Mouse (Mus musculus): ENCODE results near the gene Mlec. TPM values are rescaled to one million over a fixed set of nuclear protein-coding genes. Genes with fewer than 3 reads are reported as not detected.
A peak's percentile ranks its signal among the peaks of the same experiment; 100 is the strongest.
"Not testable (repeated sequence)": the region's sequence is repeated elsewhere in the genome, so short reads cannot be mapped to it uniquely, and the experiment has no call there.

The Mlec gene
- polyA plus RNA-seq, 1 experiment from 2014 or later, result 78.1 TPM

GRCm38 (mm10) chr5:115156933-115157589 is 918 bp downstream of the Mlec start:
- Histone ChIP-seq H3K4me2 (replicated peaks) (peak overlapping the region; percentile 88), H3K4me1 (peaks cover 67% of the 10 kb centered on the region), H3K36me3 (peaks cover 10% of the 10 kb centered on the region), H3K9me3 (no peaks in the 10 kb centered on the region), H3K27ac (peak overlapping the region; percentile 92), H3K4me3 (peak overlapping the region; percentile 98), H3K27me3 (no peaks in the 10 kb centered on the region), H3K9ac (peak overlapping the region; percentile 98)
- WGBS, result under 1% methylated on average over 26 of the region's 26 CpGs
- no peak for ATAC-seq (ENCODE audit: low FRiP score, low read depth)

GRCm38 (mm10) chr5:115156401-115156800 is 1.6 kb downstream of the Mlec start:
- H3K27ac ChIP-seq, result peak overlapping the region; percentile 29; the same call in 1 of the 2 replicates
- peak overlapping the region; percentile 98 for H3K9ac ChIP-seq
- H3K27me3 ChIP-seq, result no peaks in the 10 kb centered on the region
- peaks cover 71% of the 10 kb centered on the region for H3K4me1 ChIP-seq
- H3K36me3 ChIP-seq, result peaks cover 14% of the 10 kb centered on the region
- H3K4me2 ChIP-seq (replicated peaks), result peak overlapping the region; percentile 88
- H3K9me3 ChIP-seq, result no peaks in the 10 kb centered on the region
- no peak for ATAC-seq (ENCODE audit: low FRiP score, low read depth)
- H3K4me3 ChIP-seq, result peak overlapping the region; percentile 98
- 51% methylated on average over 7 of the region's 7 CpGs for WGBS

GRCm38 (mm10) chr5:115155831-115156230 is 2.1 kb downstream of the Mlec start:
- Histone ChIP-seq H3K9me3 (no peaks in the 10 kb centered on the region), H3K4me1 (peaks cover 71% of the 10 kb centered on the region), H3K9ac (peak overlapping the region; percentile 98), H3K4me2 (replicated peaks) (peak overlapping the region; percentile 88), H3K27ac (peak overlapping the region; percentile 29; the same call in 1 of the 2 replicates), H3K4me3 (peak overlapping the region; percentile 98), H3K27me3 (no peaks in the 10 kb centered on the region), H3K36me3 (peaks cover 18% of the 10 kb centered on the region)
- ATAC-seq (ENCODE audit: low FRiP score, low read depth), result no peak
- WGBS, result 29% methylated on average over 5 of the region's 5 CpGs

GRCm38 (mm10) chr5:115155156-115155631 is 2.8 kb downstream of the Mlec start:
- no peaks in the 10 kb centered on the region for H3K9me3 ChIP-seq
- H3K27ac ChIP-seq, result no peak overlapping the region; the same call in 1 of the 2 replicates
- peaks cover 24% of the 10 kb centered on the region for H3K36me3 ChIP-seq
- H3K4me2 ChIP-seq (replicated peaks), result peak overlapping the region; percentile 88
- H3K4me3 ChIP-seq, result peak overlapping the region; percentile 98
- peaks cover 68% of the 10 kb centered on the region for H3K4me1 ChIP-seq
- H3K9ac ChIP-seq, result peak overlapping the region; percentile 98
- 69% methylated on average over 13 of the region's 13 CpGs for WGBS
- H3K27me3 ChIP-seq, result no peaks in the 10 kb centered on the region
- ATAC-seq (ENCODE audit: low FRiP score, low read depth), result no peak

GRCm38 (mm10) chr5:115152132-115152956 is 5.6 kb downstream of the Mlec start:
- peak overlapping the region; percentile 50; the same call in 1 of the 2 replicates for H3K9ac ChIP-seq
- peaks cover 51% of the 10 kb centered on the region for H3K36me3 ChIP-seq
- peaks cover 64% of the 10 kb centered on the region for H3K4me1 ChIP-seq
- WGBS, result 46% methylated on average over 8 of the region's 8 CpGs
- H3K4me3 ChIP-seq, result no peak overlapping the region
- no peak for ATAC-seq (ENCODE audit: low FRiP score, low read depth)
- peak overlapping the region; percentile 37 for H3K4me2 ChIP-seq (replicated peaks)
- peak overlapping the region; percentile 55 for H3K27ac ChIP-seq
- no peaks in the 10 kb centered on the region for H3K27me3 ChIP-seq
- no peaks in the 10 kb centered on the region for H3K9me3 ChIP-seq

- Histone ChIP-seq H3K36me3 (peaks cover 60% of the 10 kb centered on the region), H3K9ac (no peak overlapping the region), H3K4me2 (replicated peaks) (no peak overlapping the region), H3K9me3 (no peaks in the 10 kb centered on the region), H3K27me3 (no peaks in the 10 kb centered on the region), H3K4me3 (no peak overlapping the region), H3K27ac (0 out of 2 replicates have a peak overlapping the region, but pooled peaks have one; percentile 35), H3K4me1 (peaks cover 57% of the 10 kb centered on the region)
- no peak for ATAC-seq (ENCODE audit: low FRiP score, low read depth)
- WGBS, result 71% methylated on average over 13 of the region's 13 CpGs
These were observed 6.5 kb downstream of the Mlec start for GRCm38 (mm10) chr5:115151457-115151856.

GRCm38 (mm10) chr5:115150991-115151390 is 7.0 kb downstream of the Mlec start:
- no peak for ATAC-seq (ENCODE audit: low FRiP score, low read depth)
- Histone ChIP-seq H3K4me3 (no peak overlapping the region), H3K27me3 (no peaks in the 10 kb centered on the region), H3K9ac (no peak overlapping the region), H3K36me3 (peaks cover 65% of the 10 kb centered on the region), H3K9me3 (no peaks in the 10 kb centered on the region), H3K4me1 (peaks cover 52% of the 10 kb centered on the region), H3K4me2 (replicated peaks) (no peak overlapping the region), H3K27ac (no peak overlapping the region)
- 67% methylated on average over 5 of the region's 5 CpGs for WGBS

GRCm38 (mm10) chr5:115149675-115150459 is 8.1 kb downstream of the Mlec start:
- no peak overlapping the region for H3K4me2 ChIP-seq (replicated peaks)
- no peaks in the 10 kb centered on the region for H3K9me3 ChIP-seq
- H3K4me1 ChIP-seq, result peaks cover 41% of the 10 kb centered on the region
- peaks cover 76% of the 10 kb centered on the region for H3K36me3 ChIP-seq
- ATAC-seq (ENCODE audit: low FRiP score, low read depth), result no peak
- H3K4me3 ChIP-seq, result no peak overlapping the region
- H3K27me3 ChIP-seq, result no peaks in the 10 kb centered on the region
- H3K9ac ChIP-seq, result no peak overlapping the region
- H3K27ac ChIP-seq, result no peak overlapping the region
- WGBS, result 96% methylated on average over 14 of the region's 14 CpGs

- H3K4me2 ChIP-seq (replicated peaks); H3K9ac ChIP-seq; H3K27ac ChIP-seq; ATAC-seq (ENCODE audit: low FRiP score, low read depth); H3K9me3 ChIP-seq; H3K27me3 ChIP-seq; H3K4me3 ChIP-seq: not testable (repeated sequence)
- no CpG with 5 or more reads among the region's 1 CpGs for WGBS
- peaks cover 31% of the 10 kb centered on the region for H3K4me1 ChIP-seq
- peaks cover 85% of the 10 kb centered on the region for H3K36me3 ChIP-seq
These were observed 9.1 kb downstream of the Mlec start for GRCm38 (mm10) chr5:115148872-115149271.

GRCm38 (mm10) chr5:115148378-115148777 is 9.6 kb downstream of the Mlec start:
- no peak overlapping the region for H3K4me2 ChIP-seq (replicated peaks)
- WGBS, result 92% methylated on average over 8 of the region's 8 CpGs
- peaks cover 85% of the 10 kb centered on the region for H3K36me3 ChIP-seq
- H3K27me3 ChIP-seq, result no peaks in the 10 kb centered on the region
- H3K4me3 ChIP-seq, result no peak overlapping the region
- H3K9ac ChIP-seq, result no peak overlapping the region
- no peak overlapping the region for H3K27ac ChIP-seq
- ATAC-seq (ENCODE audit: low FRiP score, low read depth), result no peak
- H3K9me3 ChIP-seq, result no peaks in the 10 kb centered on the region
- H3K4me1 ChIP-seq, result peaks cover 26% of the 10 kb centered on the region

GRCm38 (mm10) chr5:115147388-115147787 is 10.6 kb downstream of the Mlec start:
- Histone ChIP-seq H3K9ac (no peak overlapping the region), H3K27me3 (no peaks in the 10 kb centered on the region), H3K9me3 (no peaks in the 10 kb centered on the region), H3K4me3 (no peak overlapping the region), H3K36me3 (peaks cover 86% of the 10 kb centered on the region), H3K27ac (no peak overlapping the region), H3K4me2 (replicated peaks) (no peak overlapping the region), H3K4me1 (peaks cover 16% of the 10 kb centered on the region)
- 88% methylated on average over 3 of the region's 3 CpGs for WGBS
- ATAC-seq (ENCODE audit: low FRiP score, low read depth), result no peak

GRCm38 (mm10) chr5:115146747-115147130 is 11.2 kb downstream of the Mlec start:
- Histone ChIP-seq H3K27ac (no peak overlapping the region), H3K27me3 (no peaks in the 10 kb centered on the region), H3K4me1 (peaks cover 10% of the 10 kb centered on the region), H3K4me3 (no peak overlapping the region), H3K4me2 (replicated peaks) (no peak overlapping the region), H3K9ac (no peak overlapping the region), H3K9me3 (no peaks in the 10 kb centered on the region), H3K36me3 (peaks cover 85% of the 10 kb centered on the region)
- no peak for ATAC-seq (ENCODE audit: low FRiP score, low read depth)

Measured in limb, embryonic 13.5 days (tissue).